Mouse (Mus musculus) stomach, postnatal 0 days (tissue): ENCODE measurements at regions not wholly inside any gene's neighbourhood (a gene's known extent, or its start where the extent isn't known, plus 50 kb on each side); places are given as distances from the start of the nearest gene placed in this dataset.

Experiments used
- CTCF ChIP-seq: IDR thresholded peaks from 2 replicates; pipeline ENCODE4 v1.5.1; 2016; ENCODE audit warnings: antibody characterized with exemption, low read depth, mild to moderate bottlenecking, moderate library complexity
- EP300 ChIP-seq: optimal IDR thresholded peaks from 2 replicates; pipeline ENCODE3; 2016; ENCODE audit warnings: antibody characterized with exemption

- TF ChIP-seq CTCF (no peak), EP300 (no peak)
Measured at GRCm38 (mm10) chr1:152264981-152265380, 121.5 kb downstream of the Tsen15 start.
